Mouse (Mus musculus) midbrain, embryonic 15.5 days (tissue): ENCODE results near the gene 1700003F12Rik. TPM values are rescaled to one million over a fixed set of nuclear protein-coding genes. Genes with fewer than 3 reads are reported as not detected.

Experiments
- ATAC-seq: fragments of 200-750 bp; cut with Nextera tagmentation; replicated peaks from 2 replicates; pipeline ENCODE4 v1.8.0; 2017; ENCODE audit warnings: moderate TSS enrichment
- H3K27ac ChIP-seq: fragments of 300-500 bp; sonication (generic); 2 replicates; pipeline ENCODE4 v1.5.1; 2015; ENCODE audit warnings: mild to moderate bottlenecking, inconsistent platforms
- H3K27me3 ChIP-seq: fragments of 300-500 bp; sonication (generic); replicated peaks from 2 replicates; pipeline ENCODE4 v1.6.1; 2015; ENCODE audit warnings: inconsistent platforms
- H3K36me3 ChIP-seq: fragments of 300-500 bp; sonication (generic); replicated peaks from 2 replicates; pipeline ENCODE4 v1.6.1; 2015; ENCODE audit warnings: inconsistent platforms
- H3K4me1 ChIP-seq: fragments of 300-500 bp; sonication (generic); 2 replicates; pipeline ENCODE4 v1.6.1; 2015; ENCODE audit warnings: inconsistent platforms
- H3K4me2 ChIP-seq: fragments of 300-500 bp; sonication (generic); 2 replicates; pipeline ENCODE4 v1.6.1; 2015; ENCODE audit warnings: inconsistent platforms, mild to moderate bottlenecking, moderate library complexity
- H3K4me3 ChIP-seq: fragments of 300-500 bp; sonication (generic); 2 replicates; pipeline ENCODE4 v1.5.1; 2015; ENCODE audit warnings: mild to moderate bottlenecking, inconsistent platforms
- H3K9ac ChIP-seq: fragments of 300-500 bp; sonication (generic); 2 replicates; pipeline ENCODE4 v1.6.1; 2015; ENCODE audit warnings: mild to moderate bottlenecking, inconsistent platforms
- H3K9me3 ChIP-seq: fragments of 300-500 bp; sonication (generic); 2 replicates; pipeline ENCODE4 v1.6.1; 2016; ENCODE audit warnings: inconsistent platforms
- WGBS: fragments of 180-500 bp; shearing (Covaris S2); methylation state at CpG from one replicate; pipeline ENCODE4 v1.1.7; 2015; ENCODE audit warnings: mixed read lengths; 5-methylcytosine and 5-hydroxymethylcytosine counted together
- polyA plus RNA-seq: library from polyadenylated mRNA; unstranded; fragments of >200 nt; fragmentation: Nextera tagmentation; extraction: Ambion mirVana; gene quantifications from 2 replicates; pipeline ENCODE4 v1.2.1, GENCODE M21; 2015

Gene 1700003F12Rik
- polyA plus RNA-seq, 1 experiment from 2014 or later, result 1.8 TPM

- Histone ChIP-seq H3K4me2 (peak within 1 kb of the TSS; percentile 33), H3K4me1 (peaks cover 26% of the 10 kb centered on the region), H3K9ac (no peak within 1 kb of the TSS), H3K9me3 (no peaks in the 10 kb centered on the region), H3K36me3 (no peaks in the 10 kb centered on the region), H3K27ac (no peak within 1 kb of the TSS; the same call in 1 of the 2 replicates), H3K27me3 (peaks cover 14% of the 10 kb centered on the region; the same call in 1 of the 2 replicates), H3K4me3 (no peak within 1 kb of the TSS)
- ATAC-seq, result no peak
- WGBS, result 89% methylated on average over 4 of the region's 4 CpGs
These were observed 4.6 kb downstream of the 1700003F12Rik start, which contains the start of gene Actl10 for GRCm38 (mm10) chr2:154551476-154551875. Gene Actl10 (plus strand): TSS chr2:154551776.

GRCm38 (mm10) chr2:154551927-154552326 is 5.0 kb downstream of the 1700003F12Rik start:
- no peak; the same call in 1 of the 2 replicates for ATAC-seq
- WGBS, result 32% methylated on average over 21 of the region's 21 CpGs
- peaks cover 14% of the 10 kb centered on the region; the same call in 1 of the 2 replicates for H3K27me3 ChIP-seq
- H3K9me3 ChIP-seq, result no peaks in the 10 kb centered on the region
- no peak overlapping the region for H3K4me3 ChIP-seq
- no peak overlapping the region for H3K9ac ChIP-seq
- peak overlapping the region; percentile 33 for H3K4me2 ChIP-seq
- H3K36me3 ChIP-seq, result no peaks in the 10 kb centered on the region
- no peak overlapping the region; the same call in 1 of the 2 replicates for H3K27ac ChIP-seq
- H3K4me1 ChIP-seq, result peaks cover 27% of the 10 kb centered on the region

GRCm38 (mm10) chr2:154552424-154552907 is 5.6 kb downstream of the 1700003F12Rik start:
- Histone ChIP-seq H3K4me1 (peaks cover 32% of the 10 kb centered on the region), H3K36me3 (no peaks in the 10 kb centered on the region), H3K4me3 (no peak overlapping the region), H3K27ac (no peak overlapping the region; the same call in 1 of the 2 replicates), H3K4me2 (peak overlapping the region; percentile 33), H3K27me3 (peaks cover 14% of the 10 kb centered on the region; the same call in 1 of the 2 replicates), H3K9me3 (no peaks in the 10 kb centered on the region), H3K9ac (no peak overlapping the region)
- ATAC-seq, result peak; percentile 47
- 26% methylated on average over 27 of the region's 27 CpGs for WGBS

- Histone ChIP-seq H3K27me3 (peaks cover 12% of the 10 kb centered on the region; the same call in 1 of the 2 replicates), H3K9me3 (no peaks in the 10 kb centered on the region), H3K9ac (no peak overlapping the region), H3K36me3 (no peaks in the 10 kb centered on the region), H3K27ac (no peak overlapping the region), H3K4me2 (no peak overlapping the region), H3K4me1 (peaks cover 38% of the 10 kb centered on the region), H3K4me3 (no peak overlapping the region)
- no peak for ATAC-seq
- WGBS, result 68% methylated on average over 6 of the region's 6 CpGs
These were observed 8.3 kb downstream of the 1700003F12Rik start for GRCm38 (mm10) chr2:154555235-154555634.

GRCm38 (mm10) chr2:154557184-154557832 is 10.4 kb downstream of the 1700003F12Rik start:
- Histone ChIP-seq H3K4me1 (peaks cover 31% of the 10 kb centered on the region), H3K4me2 (0 out of 2 replicates have a peak overlapping the region, but pooled peaks have one; percentile 76), H3K9ac (no peak overlapping the region), H3K27ac (no peak overlapping the region; the same call in 1 of the 2 replicates), H3K36me3 (no peaks in the 10 kb centered on the region), H3K9me3 (no peaks in the 10 kb centered on the region), H3K4me3 (no peak overlapping the region), H3K27me3 (no peaks in the 10 kb centered on the region)
- no peak for ATAC-seq
- WGBS, result 55% methylated on average over 5 of the region's 5 CpGs

- peak; percentile 81 for ATAC-seq
- no peak within 1 kb of the TSS; the same call in 1 of the 2 replicates for H3K27ac ChIP-seq
- WGBS, result 4% methylated on average over 34 of the region's 34 CpGs
These were observed 11.6 kb downstream of the 1700003F12Rik start, which contains the start of gene Necab3 for GRCm38 (mm10) chr2:154558264-154559039. Gene Necab3 (minus strand): TSS chr2:154558890.

GRCm38 (mm10) chr2:154563612-154564170 is 16.8 kb downstream of the 1700003F12Rik start:
- no peak for ATAC-seq
- no peak overlapping the region for H3K4me3 ChIP-seq
- 91% methylated on average over 22 of the region's 22 CpGs for WGBS
- no peak overlapping the region for H3K4me2 ChIP-seq
- H3K9ac ChIP-seq, result no peak overlapping the region
- H3K9me3 ChIP-seq, result no peaks in the 10 kb centered on the region
- no peaks in the 10 kb centered on the region for H3K27me3 ChIP-seq
- peaks cover 19% of the 10 kb centered on the region for H3K4me1 ChIP-seq
- H3K36me3 ChIP-seq, result no peaks in the 10 kb centered on the region
- H3K27ac ChIP-seq, result no peak overlapping the region

More at GRCm38 (mm10) chr2:154558264-154559039, 11.6 kb downstream of the 1700003F12Rik start, which contains the start of gene Necab3:
- Histone ChIP-seq H3K4me1 (peaks cover 25% of the 10 kb centered on the region), H3K4me2 (peak within 1 kb of the TSS; percentile 76), H3K36me3 (no peaks in the 10 kb centered on the region), H3K9ac (peak within 1 kb of the TSS; percentile 62), H3K9me3 (no peaks in the 10 kb centered on the region), H3K27me3 (no peaks in the 10 kb centered on the region), H3K4me3 (peak within 1 kb of the TSS; percentile 43)

- WGBS, result 71% methylated on average over 3 of the region's 3 CpGs
- Histone ChIP-seq H3K27ac (no peak overlapping the region), H3K4me3 (no peak overlapping the region), H3K9ac (no peak overlapping the region), H3K4me1 (peaks cover 18% of the 10 kb centered on the region), H3K9me3 (no peaks in the 10 kb centered on the region), H3K36me3 (no peaks in the 10 kb centered on the region), H3K4me2 (no peak overlapping the region), H3K27me3 (no peaks in the 10 kb centered on the region)
- ATAC-seq, result no peak
These were observed 18.7 kb downstream of the 1700003F12Rik start for GRCm38 (mm10) chr2:154565562-154565961.

GRCm38 (mm10) chr2:154566641-154567040 is 19.8 kb downstream of the 1700003F12Rik start:
- H3K9me3 ChIP-seq, result no peaks in the 10 kb centered on the region
- no peaks in the 10 kb centered on the region for H3K27me3 ChIP-seq
- no peak overlapping the region for H3K27ac ChIP-seq
- H3K4me3 ChIP-seq, result no peak overlapping the region
- no peaks in the 10 kb centered on the region for H3K36me3 ChIP-seq
- no peak overlapping the region for H3K4me2 ChIP-seq
- H3K4me1 ChIP-seq, result peaks cover 18% of the 10 kb centered on the region
- no peak for ATAC-seq
- 50% methylated on average over 8 of the region's 8 CpGs for WGBS
- no peak overlapping the region for H3K9ac ChIP-seq

GRCm38 (mm10) chr2:154567766-154568165 is 20.9 kb downstream of the 1700003F12Rik start:
- Histone ChIP-seq H3K4me1 (peaks cover 18% of the 10 kb centered on the region), H3K4me3 (no peak overlapping the region), H3K27ac (0 out of 2 replicates have a peak overlapping the region, but pooled peaks have one; percentile 37), H3K9me3 (no peaks in the 10 kb centered on the region), H3K27me3 (no peaks in the 10 kb centered on the region), H3K4me2 (peak overlapping the region; percentile 98; the same call in 1 of the 2 replicates), H3K9ac (no peak overlapping the region), H3K36me3 (no peaks in the 10 kb centered on the region)
- ATAC-seq, result no peak
- 59% methylated on average over 2 of the region's 2 CpGs for WGBS

GRCm38 (mm10) chr2:154568329-154569070 is 21.6 kb downstream of the 1700003F12Rik start:
- no peak for ATAC-seq
- Histone ChIP-seq H3K27ac (peak overlapping the region; percentile 37), H3K9ac (no peak overlapping the region), H3K27me3 (no peaks in the 10 kb centered on the region), H3K4me3 (peak overlapping the region; percentile 68), H3K4me2 (peak overlapping the region; percentile 98), H3K9me3 (no peaks in the 10 kb centered on the region), H3K36me3 (no peaks in the 10 kb centered on the region), H3K4me1 (peaks cover 18% of the 10 kb centered on the region)
- 10% methylated on average over 10 of the region's 10 CpGs for WGBS
